Mouse (Mus musculus) colon, adult 2 months (tissue): ENCODE data around the gene Eef1b2. TPM values are rescaled to one million over a fixed set of nuclear protein-coding genes. Genes with fewer than 3 reads are reported as not detected.

Experiments used
- polyA plus RNA-seq: library from polyadenylated mRNA; depleted of rRNA; stranded (reverse); fragments of >200 nt; gene quantifications from 2 replicates; pipeline ENCODE4 v1.2.3, GENCODE M21; 2012; rRNA removed

Gene Eef1b2
- polyA plus RNA-seq: 495 and 510 TPM in 2 replicates

GRCm38 (mm10) chr1:63176604-63177421, at the start of gene Eef1b2, which contains the start of gene Ndufs1:
Gene Eef1b2, plus strand, starts transcription at chr1:63176825.
Gene Ndufs1, minus strand, starts transcription at chr1:63176833.

GRCm38 (mm10) chr1:63214271-63214558, 37.6 kb downstream of the Eef1b2 start, which contains the start of gene Gpr1:
Gene Gpr1, minus strand, starts transcription at chr1:63214543.

Other genes with a start within 250 kb of the Eef1b2 start
- 9.5 and 11.1 TPM in 2 replicates for gene Ino80d, start 62.2 kb upstream of the Eef1b2 start, polyA plus RNA-seq
- 27.6 and 29.2 TPM in 2 replicates for gene Ndufs1, start within 50 bp of the Eef1b2 start, polyA plus RNA-seq
- not detected in 2 replicates for gene Gpr1, start 37.7 kb downstream of the Eef1b2 start, polyA plus RNA-seq
- gene Zdbf2, start 96.4 kb downstream of the Eef1b2 start, polyA plus RNA-seq: 0.01 and 0.02 TPM in 2 replicates